Mouse (Mus musculus) thymus, postnatal 0 days (tissue): ENCODE data around the gene Rfx4. TPM values are rescaled to one million over a fixed set of nuclear protein-coding genes. Genes with fewer than 3 reads are reported as not detected.

Source experiments
- DNase-seq: peaks from one replicate; pipeline ENCODE4 v3.0.0-alpha.2; 2015; ENCODE audit warnings: low spot score
- polyA plus RNA-seq: library from polyadenylated mRNA; unstranded; fragments of >200 nt; fragmentation: Nextera tagmentation; extraction: Ambion mirVana; gene quantifications from 2 replicates; pipeline ENCODE4 v1.2.1, GENCODE M21; 2015

Gene Rfx4
- polyA plus RNA-seq, 1 experiment from 2014 or later, result 0.08 TPM

DNA sequence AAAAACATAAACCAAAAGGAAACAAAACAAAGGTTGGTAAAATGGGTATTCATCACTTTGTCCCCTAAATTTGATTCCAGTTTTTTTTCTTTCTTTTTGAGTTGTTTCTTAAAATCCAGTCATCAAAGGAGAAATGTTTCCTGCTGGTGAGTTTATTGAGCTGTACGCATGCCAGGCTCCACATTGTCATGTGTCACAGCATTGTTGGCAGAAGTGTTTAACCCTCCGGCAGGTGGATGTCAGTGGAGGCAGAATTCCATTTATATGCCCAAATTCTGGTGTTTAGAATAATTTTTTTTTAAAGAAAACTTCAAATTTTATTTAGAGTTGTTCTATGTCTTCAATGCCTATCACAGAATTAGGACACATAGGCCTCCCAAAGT is 56.0 kb downstream of the Rfx4 start:
- DNase-seq, result no peak

DNA sequence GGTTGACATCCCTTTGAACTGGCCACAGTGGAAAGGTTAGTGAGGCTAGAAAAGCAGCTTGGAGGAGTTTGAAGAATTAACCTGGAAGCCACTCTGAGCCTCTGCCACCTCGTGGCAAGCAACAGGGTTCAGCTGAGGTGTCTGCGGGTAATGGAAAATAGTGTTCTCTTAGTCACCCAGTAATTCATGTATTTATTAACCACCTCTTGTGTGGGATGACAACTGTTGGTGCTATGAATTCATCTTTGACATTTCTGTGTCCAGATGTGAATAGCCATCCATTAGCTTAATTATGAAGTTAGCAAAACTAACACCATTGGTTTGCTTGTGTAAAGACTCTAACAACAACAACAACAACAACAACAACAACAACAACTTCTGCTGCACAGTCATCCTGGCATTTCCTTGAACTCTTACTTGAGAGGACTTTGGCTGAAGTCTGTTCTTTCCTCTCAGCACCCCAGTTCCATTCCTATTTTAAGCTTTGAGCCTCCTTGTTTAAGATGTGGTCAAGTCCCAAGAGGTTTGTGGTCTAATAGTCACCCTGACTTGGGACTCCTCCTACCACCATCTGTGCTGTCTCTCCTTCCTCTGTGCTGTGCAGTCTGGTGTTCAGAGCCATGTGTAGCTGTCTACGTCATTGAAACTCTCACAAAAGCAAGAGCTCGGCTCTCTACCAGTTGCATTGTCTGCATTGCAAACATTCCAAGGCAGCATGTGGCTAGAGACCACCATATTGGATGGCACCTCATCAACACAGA is 60.0 kb downstream of the Rfx4 start:
- peak; percentile 50 for DNase-seq

DNA sequence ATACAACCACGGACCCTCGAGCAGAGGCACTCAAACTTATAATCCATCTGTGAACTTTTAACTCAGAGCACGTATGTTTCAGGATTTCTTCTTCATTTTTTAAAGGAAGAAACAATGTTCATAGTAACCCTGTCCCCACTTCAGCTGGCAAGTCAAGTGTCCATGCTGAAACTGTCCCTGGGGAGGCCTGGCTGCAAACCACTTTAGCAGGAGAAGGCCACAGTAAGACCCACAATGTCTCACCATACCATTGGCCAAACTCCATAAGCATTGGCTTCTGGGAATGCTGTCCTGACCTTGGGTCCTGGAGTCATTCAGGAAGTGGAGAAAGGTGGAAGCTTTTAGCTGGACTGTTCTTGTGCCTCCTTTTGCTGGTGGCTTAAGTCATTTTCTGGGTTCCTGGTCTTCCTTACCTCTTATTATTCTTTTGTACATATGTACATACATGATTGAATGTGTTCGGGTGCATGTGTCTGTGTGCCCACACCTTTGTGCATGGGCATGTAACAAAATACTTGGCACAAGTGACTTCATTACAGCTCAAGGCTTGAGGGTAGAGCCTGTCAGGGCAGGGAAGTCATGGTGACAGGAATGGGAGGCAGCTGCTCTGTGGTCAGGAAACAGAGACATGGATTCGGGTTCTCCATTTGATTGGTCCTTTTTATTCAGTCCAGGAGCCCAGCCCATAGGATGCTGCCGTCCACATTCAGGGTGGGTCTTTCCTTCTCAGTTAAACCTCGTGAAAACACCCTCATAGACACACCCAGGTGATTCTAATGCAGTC is 61.4 kb downstream of the Rfx4 start:
- DNase-seq, result no peak

DNA sequence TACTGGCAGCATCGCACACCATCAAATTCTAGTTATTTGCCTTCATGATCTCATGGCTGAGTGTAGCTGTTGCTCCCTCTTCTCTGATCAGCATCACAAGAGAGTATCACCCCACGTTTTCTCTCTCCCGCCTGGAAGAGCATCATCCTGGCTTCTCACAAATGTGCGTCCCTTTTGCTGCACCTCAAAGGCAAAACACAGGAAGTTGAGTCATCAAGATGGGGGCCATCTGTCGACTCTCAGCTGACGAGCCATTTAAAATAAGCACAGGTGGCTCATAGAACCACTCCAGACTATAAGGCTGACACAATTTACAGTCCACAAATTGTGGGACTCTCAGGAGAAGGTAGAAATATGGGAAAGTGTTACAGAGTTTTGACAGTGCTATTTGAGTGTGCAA is 63.8 kb downstream of the Rfx4 start:
- DNase-seq, result peak; percentile 46

DNA sequence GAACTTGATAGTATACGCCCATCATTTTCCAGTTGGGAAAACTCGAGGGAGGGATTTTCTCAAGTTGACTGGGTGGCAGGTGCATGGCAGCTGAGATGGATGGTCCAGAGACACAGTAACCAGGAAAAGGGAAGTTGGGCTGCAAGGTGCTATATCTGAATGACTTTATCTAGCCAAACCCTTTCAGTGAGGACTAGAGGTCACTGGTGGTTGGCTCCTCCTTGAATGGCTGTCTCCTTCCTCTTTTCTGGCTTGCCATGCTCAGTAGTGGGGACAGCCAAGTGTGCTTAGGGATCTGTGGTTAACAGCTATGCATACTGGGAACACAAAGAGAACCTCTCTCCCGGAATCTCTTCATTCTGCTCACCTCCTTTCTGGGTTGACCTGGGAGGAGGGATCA is 64.4 kb downstream of the Rfx4 start:
- DNase-seq, result no peak

- DNase-seq, result no peak
These were observed 66.9 kb downstream of the Rfx4 start for GRCm38 (mm10) chr10:84822741-84823151.

DNA sequence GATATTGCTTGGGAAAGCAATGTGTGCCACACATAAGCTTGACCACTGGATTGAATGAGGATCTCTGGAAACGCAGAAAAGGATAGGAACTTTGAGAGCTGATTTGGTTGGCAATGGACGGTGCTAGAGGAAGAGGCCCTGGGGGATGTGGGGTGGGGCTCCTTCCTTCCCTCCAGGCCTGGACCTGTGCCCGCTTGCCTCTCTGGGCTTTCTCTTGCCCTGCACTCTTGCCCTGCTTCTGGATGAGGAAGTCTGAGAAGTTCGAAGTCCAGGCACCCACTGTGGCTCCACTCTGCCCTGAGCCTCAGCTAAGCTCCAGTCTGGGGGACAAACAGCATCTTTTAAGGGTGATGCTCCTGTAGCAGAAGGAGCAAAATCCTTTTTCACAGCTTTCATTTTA is 67.8 kb downstream of the Rfx4 start:
- DNase-seq, result no peak

GRCm38 (mm10) chr10:84829009-84829408 is 73.1 kb downstream of the Rfx4 start:
- DNase-seq, result peak; percentile 39

- no peak for DNase-seq
These were observed 79.7 kb downstream of the Rfx4 start for GRCm38 (mm10) chr10:84835596-84835995.

DNA sequence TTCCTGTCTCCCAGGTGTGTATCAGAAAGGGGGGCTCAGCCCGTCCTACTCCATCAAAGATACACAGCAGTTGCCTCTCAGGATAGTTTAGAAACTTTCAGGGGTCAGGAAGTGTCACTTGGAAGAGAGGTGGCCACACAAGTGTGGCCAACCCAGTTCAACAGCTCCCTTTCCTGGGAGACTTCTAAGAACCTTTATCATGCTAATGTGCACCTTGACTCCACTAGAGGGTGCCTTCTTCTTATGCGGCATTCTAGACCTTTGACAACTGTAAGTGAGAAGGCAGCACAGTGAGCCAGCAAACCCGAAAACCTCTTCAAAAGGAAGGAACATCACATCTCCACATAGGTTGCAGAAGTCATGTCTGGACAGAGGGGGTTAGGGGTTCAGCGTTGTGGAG is 80.2 kb downstream of the Rfx4 start:
- DNase-seq, result peak; percentile 76

GRCm38 (mm10) chr10:84837355-84837754 is 81.5 kb downstream of the Rfx4 start:
- no peak for DNase-seq

DNA sequence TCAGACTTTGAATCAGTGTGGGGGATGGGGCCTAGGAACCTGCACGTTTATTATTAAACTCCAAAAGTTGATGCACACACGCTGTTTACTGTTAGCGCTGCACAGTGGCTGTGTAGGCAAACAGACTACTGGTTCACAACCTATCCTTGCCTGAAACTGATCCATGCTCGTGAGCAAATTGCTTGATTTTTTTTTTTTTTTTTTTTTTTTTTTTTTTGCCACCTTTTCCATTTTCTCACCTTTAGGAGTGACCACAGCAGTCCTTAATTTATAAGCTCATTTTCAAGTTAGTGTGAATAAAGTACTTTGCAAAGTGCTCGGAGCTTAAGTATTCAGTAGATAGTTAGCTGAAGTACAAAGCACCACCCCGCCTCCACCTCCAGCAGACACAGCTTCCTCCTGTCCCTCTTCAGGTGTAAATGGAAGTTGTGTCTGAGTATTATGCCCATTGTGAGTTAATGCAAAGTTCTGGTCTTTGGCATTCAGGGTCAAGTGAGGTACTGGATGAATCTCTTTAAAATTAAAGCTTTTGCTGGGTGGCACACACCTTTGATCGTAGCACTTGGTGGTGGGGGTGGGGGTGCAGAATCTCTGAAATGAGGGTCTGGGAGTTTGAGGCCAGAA is 83.1 kb downstream of the Rfx4 start:
- DNase-seq, result no peak

GRCm38 (mm10) chr10:84846638-84847037 is 90.8 kb downstream of the Rfx4 start:
- no peak for DNase-seq

- DNase-seq, result no peak
These were observed 96.4 kb downstream of the Rfx4 start for GRCm38 (mm10) chr10:84851981-84852979.

GRCm38 (mm10) chr10:84854059-84854458 is 98.2 kb downstream of the Rfx4 start:
- DNase-seq, result no peak

- DNase-seq, result no peak
These were observed 99.6 kb downstream of the Rfx4 start for GRCm38 (mm10) chr10:84855466-84855865.

DNA sequence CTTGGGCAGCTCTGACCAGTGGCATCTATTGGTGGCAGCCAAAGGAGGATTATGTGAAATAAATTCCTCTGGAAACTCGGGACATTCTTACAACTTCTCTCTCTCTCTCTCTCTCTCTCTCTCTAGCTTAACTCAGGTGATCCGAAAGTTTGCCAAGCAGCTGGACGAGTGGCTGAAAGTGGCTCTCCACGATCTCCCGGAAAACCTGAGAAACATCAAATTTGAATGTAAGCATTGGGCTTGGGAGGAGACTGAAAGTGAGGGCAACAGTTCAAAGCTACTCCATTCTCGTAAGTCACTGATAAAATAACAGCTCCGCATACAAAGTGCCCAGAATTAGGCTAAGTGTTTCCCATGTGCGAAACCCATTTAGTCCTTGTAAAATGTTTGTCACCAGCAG is 102.5 kb downstream of the Rfx4 start:
- DNase-seq, result no peak

DNA sequence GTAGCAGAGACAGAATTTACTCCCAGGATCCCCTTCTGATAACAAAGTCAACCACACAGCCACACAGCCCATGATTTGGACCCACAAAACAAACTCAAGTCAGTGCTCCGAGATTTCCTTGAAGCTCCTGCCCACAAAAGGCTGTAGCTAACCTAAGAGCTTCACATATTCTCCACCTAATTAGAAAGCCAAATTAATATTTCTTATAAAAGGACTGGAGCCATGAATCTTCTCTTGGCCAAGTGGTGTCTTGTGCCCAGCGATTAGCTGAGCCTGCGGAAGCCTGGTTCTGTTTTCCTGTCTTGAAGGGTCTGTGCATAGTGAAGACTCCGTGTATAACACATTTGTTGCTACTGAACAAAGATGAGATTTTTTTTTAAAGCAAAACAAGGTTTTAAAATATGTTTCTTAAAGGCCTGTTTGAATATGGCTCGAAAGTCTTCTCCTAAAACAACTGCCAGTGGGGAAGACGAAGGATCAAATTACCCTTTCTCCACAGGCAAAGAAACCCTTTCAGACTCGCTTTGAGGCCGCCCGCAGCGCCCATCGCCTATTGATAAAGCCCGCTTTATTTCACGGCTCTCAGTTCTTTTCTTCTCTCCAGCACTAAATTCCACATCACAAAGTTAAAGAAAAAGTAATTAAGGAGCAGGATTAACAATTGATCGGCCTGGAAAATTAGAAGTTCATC is 103.1 kb downstream of the Rfx4 start:
- DNase-seq, result no peak

GRCm38 (mm10) chr10:84859556-84860380 is 103.9 kb downstream of the Rfx4 start:
- DNase-seq, result no peak

GRCm38 (mm10) chr10:84863488-84863887 is 107.6 kb downstream of the Rfx4 start:
- DNase-seq, result no peak
